Mouse (Mus musculus) c-Kit-positive CD71-positive TER-119-positive erythroid progenitor cells, embryonic 14.5 days (primary cell): ENCODE measurements around the gene Hbq1a.
"Not testable (repeated sequence)": the region's sequence is repeated elsewhere in the genome, so short reads cannot be mapped to it uniquely, and the experiment has no call there.

Source experiments
- DNase-seq: peaks from one replicate; pipeline ENCODE4 v3.0.0-alpha.2; 2013; ENCODE audit warnings: low spot score

Gene Hbq1a

GRCm38 (mm10) chr11:32285031-32285775 is 14.7 kb upstream of the Hbq1a start:
- DNase-seq: peak; percentile 89

GRCm38 (mm10) chr11:32285887-32286286 is 14.0 kb upstream of the Hbq1a start:
- not testable (repeated sequence) for DNase-seq

DNA sequence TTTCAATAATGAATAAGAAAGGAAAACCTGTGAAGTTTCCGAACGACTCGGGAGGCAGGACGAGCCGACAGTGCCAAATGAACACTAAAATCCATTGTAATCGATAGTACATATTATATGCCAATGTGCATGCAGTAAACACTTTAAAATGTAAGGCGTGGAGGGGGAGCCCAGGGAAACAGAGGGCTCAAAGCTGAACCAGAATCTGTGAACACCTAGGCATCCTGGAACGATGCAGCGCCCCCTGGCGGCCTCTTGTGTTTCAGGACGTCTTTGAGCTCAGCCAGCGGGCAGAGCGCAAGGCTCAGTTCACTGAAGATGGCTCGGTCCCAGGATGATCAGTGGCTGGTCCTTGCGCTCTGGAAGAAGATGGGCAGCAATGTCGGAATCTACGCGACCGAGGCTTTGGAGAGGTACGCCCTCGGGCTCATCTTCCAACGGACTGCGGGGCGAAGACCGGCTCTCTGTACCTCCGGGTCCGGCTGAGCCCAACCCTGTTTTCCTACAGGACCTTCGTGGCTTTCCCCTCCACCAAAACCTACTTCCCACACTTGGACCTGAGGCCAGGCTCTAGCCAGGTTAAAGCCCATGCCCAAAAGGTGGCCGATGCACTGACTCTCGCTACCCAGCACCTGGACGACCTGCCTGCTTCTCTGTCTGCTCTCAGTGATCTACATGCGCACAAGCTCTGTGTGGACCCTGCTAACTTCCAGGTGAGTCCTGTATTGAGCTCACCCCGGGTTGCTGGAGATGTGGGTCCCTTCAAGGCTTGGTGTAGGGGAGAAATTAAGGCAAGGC is 13.0 kb upstream of the Hbq1a start, which contains the start of gene Hbq1b:
TSS of gene Hbq1b (plus strand) at position 271 of the 798 bp plus-strand sequence.
- peak; percentile 80 for DNase-seq

GRCm38 (mm10) chr11:32287493-32287825 is 12.4 kb upstream of the Hbq1a start:
- no peak for DNase-seq

DNA sequence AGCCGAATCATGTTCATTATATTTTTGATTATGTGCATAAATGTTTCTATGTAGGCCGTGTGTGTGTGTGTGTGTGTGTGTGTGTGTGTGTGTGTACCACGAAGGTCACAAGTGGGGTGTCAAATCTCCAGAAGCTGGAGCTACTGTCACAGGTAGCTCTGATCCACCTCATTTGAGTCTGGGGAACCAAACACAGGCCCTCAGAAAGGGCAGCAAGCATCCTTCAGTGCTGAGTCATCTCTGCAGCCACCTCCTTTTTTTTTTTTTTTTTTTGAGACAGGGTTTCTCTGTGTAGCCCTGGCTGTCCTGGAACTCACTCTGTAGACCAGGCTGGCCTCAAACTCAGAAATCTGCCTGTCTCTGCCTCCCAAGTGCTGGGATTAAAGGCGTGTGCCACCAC is 7.0 kb upstream of the Hbq1a start:
- DNase-seq: not testable (repeated sequence)

DNA sequence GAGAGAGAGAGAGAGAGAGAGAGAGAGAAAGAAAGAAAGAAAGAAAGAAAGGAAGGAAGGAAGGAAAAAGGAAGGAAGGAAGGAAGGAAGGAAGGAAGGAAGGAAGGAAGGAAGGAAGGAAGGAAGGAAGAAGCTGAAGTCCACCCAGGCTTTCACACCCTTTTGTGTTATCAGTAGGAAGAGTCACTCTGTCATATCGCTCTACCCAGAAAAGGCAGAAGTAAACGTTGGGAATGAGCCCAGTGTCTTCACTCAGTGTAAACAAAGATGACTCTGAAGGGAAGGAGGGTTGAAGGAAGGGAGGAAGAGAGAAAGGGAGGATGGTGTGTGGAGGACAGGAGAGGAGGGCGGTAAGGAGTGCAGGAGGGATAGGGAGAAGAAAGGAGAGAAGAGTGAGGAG is 6.4 kb upstream of the Hbq1a start:
- peak; percentile 66 for DNase-seq

GRCm38 (mm10) chr11:32296203-32296602 is 3.7 kb upstream of the Hbq1a start, which contains the start of gene Hba-a2:
Gene Hba-a2 (plus strand): TSS chr11:32296489.
- DNase-seq: not testable (repeated sequence)

DNA sequence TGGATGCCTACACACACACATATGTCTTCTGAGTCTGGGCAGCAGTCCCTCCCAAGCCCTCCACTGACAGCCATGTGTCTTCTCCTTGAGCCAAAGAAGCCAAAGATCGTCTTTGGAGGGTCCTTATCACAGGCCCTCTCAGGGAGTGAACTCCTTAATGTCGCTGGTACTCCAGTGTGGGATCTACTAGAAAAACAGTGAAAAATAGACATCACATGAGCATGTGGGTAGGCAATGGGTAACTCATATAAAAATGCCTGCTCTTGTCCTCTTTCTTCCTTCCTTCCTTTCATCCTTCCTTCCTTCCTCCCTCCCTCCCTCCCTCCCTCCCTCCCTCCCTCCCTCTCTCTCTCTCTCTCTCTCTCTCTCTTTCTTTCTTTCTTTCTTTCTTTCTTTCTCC is 2.5 kb upstream of the Hbq1a start:
- peak; percentile 71 for DNase-seq

- peak; percentile 78 for DNase-seq
These were observed 1.9 kb upstream of the Hbq1a start for GRCm38 (mm10) chr11:32297866-32298531.

DNA sequence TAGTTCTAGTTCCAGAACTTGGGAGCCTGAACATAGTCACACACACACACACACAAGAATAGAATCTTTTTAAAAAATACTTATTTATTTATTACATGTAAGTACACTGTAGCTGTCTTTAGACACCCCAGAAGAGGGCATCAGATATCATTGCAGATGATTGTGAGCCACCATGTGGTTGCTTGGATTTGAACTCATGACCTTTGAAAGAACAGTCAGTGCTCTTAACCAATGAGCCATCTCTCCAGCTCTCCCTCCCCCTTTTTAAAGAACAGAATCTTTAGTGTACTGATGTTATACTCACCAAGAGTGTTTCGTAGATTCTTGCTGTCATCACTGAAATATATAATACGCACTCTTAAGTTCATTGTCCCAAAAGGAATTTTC is 1.3 kb upstream of the Hbq1a start:
- DNase-seq: peak; percentile 62

- no peak for DNase-seq
These were observed 704 bp downstream of the Hbq1a start for GRCm38 (mm10) chr11:32300279-32301267.

- DNase-seq: no peak
These were observed 1.6 kb downstream of the Hbq1a start for GRCm38 (mm10) chr11:32301506-32301905.

GRCm38 (mm10) chr11:32302824-32303419 is 3.1 kb downstream of the Hbq1a start:
- no peak for DNase-seq

GRCm38 (mm10) chr11:32303455-32303854 is 3.6 kb downstream of the Hbq1a start:
- DNase-seq: no peak

- no peak for DNase-seq
These were observed 7.1 kb downstream of the Hbq1a start for GRCm38 (mm10) chr11:32307006-32307405.

GRCm38 (mm10) chr11:32309446-32309845 is 9.6 kb downstream of the Hbq1a start:
- no peak for DNase-seq

- DNase-seq: no peak
These were observed 10.1 kb downstream of the Hbq1a start for GRCm38 (mm10) chr11:32309928-32310327.

GRCm38 (mm10) chr11:32316009-32316408 is 16.1 kb downstream of the Hbq1a start:
- DNase-seq: no peak

GRCm38 (mm10) chr11:32320507-32321195 is 20.8 kb downstream of the Hbq1a start:
- DNase-seq: no peak

GRCm38 (mm10) chr11:32321196-32321565 is 21.3 kb downstream of the Hbq1a start:
- DNase-seq: peak; percentile 84
